Mouse (Mus musculus) forebrain, embryonic 11.5 days (tissue): ENCODE data around the gene Gbp2b. TPM values are rescaled to one million over a fixed set of nuclear protein-coding genes. Genes with fewer than 3 reads are reported as not detected.
"Not testable (repeated sequence)": the region's sequence is repeated elsewhere in the genome, so short reads cannot be mapped to it uniquely, and the experiment has no call there.

Experiments used
- ATAC-seq: fragments of 200-750 bp; cut with Nextera tagmentation; replicated peaks from 2 replicates; pipeline ENCODE4 v1.8.0; 2017; ENCODE audit warnings: moderate TSS enrichment; ENCODE audit not compliant: low FRiP score
- DNase-seq: peaks from one replicate; pipeline ENCODE4 v3.0.0-alpha.2; 2017; ENCODE audit warnings: low spot score
- H3K27ac ChIP-seq: fragments of 300-500 bp; sonication (generic); 2 replicates; pipeline ENCODE4 v1.5.1; 2014; ENCODE audit warnings: low read depth, low read length
- H3K27me3 ChIP-seq: fragments of 300-500 bp; sonication (generic); 2 replicates; pipeline ENCODE4 v1.6.1; 2014; ENCODE audit warnings: mild to moderate bottlenecking, low read length, mixed read lengths; ENCODE audit not compliant: control insufficient read depth, insufficient read depth
- H3K36me3 ChIP-seq: fragments of 300-500 bp; sonication (generic); 2 replicates; pipeline ENCODE4 v1.6.1; 2014; ENCODE audit warnings: mild to moderate bottlenecking, low read length, moderate library complexity, mixed read lengths; ENCODE audit not compliant: control insufficient read depth, insufficient read depth
- H3K4me1 ChIP-seq: fragments of 300-500 bp; sonication (generic); replicated peaks from 2 replicates; pipeline ENCODE4 v1.6.1; 2014; ENCODE audit warnings: low read length, mixed read lengths; ENCODE audit not compliant: control insufficient read depth, insufficient read depth
- H3K4me2 ChIP-seq: fragments of 300-500 bp; sonication (generic); 2 replicates; pipeline ENCODE4 v1.6.1; 2014; ENCODE audit warnings: low read depth, mild to moderate bottlenecking, low read length, moderate library complexity, mixed read lengths; ENCODE audit not compliant: severe bottlenecking
- H3K4me3 ChIP-seq: fragments of 300-500 bp; sonication (generic); 2 replicates; pipeline ENCODE4 v1.5.1; 2014; ENCODE audit warnings: low read depth, low read length
- H3K9ac ChIP-seq: fragments of 300-500 bp; sonication (generic); 2 replicates; pipeline ENCODE4 v1.6.1; 2014; ENCODE audit warnings: low read length
- H3K9me3 ChIP-seq: fragments of 300-500 bp; sonication (generic); 2 replicates; pipeline ENCODE4 v1.6.1; 2016; ENCODE audit warnings: low read length, mixed read lengths; ENCODE audit not compliant: control insufficient read depth
- whole genome bisulfite sequencing: fragments of 180-500 bp; shearing (Covaris S2); extraction: QIAGEN DNeasy Blood & Tissue Kit; methylation state at CpG from one replicate; pipeline ENCODE4 v1.1.7; 2014; 5-methylcytosine and 5-hydroxymethylcytosine counted together
- microRNA-seq: library from miRNA; unstranded; fragments of <30 nt; microRNA quantifications from one replicate; pipeline ENCODE4, GENCODE M21; 2016; ENCODE audit not compliant: insufficient number of aligned reads
- polyA plus RNA-seq: library from polyadenylated mRNA; unstranded; fragments of >200 nt; fragmentation: Nextera tagmentation; extraction: Ambion mirVana; gene quantifications from 2 replicates; pipeline ENCODE4 v1.2.1, GENCODE M21; 2014

Gbp2b gene
- polyA plus RNA-seq, 1 experiment from 2014 or later = not detected

DNA sequence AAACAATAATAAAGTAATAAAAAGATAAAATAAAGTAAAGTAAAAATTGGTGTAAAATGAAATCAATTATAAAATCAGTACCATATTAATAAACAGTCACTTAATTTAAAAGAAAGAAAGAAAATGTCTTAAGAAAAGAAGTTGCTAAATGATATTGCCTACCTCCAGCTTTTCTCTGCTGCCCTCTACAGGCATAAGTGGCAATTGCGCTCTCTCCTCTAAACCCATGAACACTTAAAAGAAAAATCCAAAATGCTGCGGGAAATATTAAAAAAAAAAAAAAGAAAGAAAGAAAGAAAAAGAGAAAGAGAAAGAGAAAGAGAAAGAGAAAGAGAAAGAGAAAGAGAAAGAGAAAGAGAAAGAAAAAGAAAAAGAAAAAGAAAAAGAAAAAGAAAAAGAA is 51.3 kb downstream of the Gbp2b start:
- peak; percentile 72 for DNase-seq
- H3K4me1 ChIP-seq, H3K4me3 ChIP-seq, H3K27me3 ChIP-seq, H3K4me2 ChIP-seq, H3K9ac ChIP-seq, H3K27ac ChIP-seq, H3K36me3 ChIP-seq, H3K9me3 ChIP-seq: not testable (repeated sequence)
- peak; percentile 42; the same call in 1 of the 2 replicates for ATAC-seq
- WGBS = 27% methylated on average over 2 of the region's 2 CpGs

- not testable (repeated sequence) for DNase-seq, H3K27me3 ChIP-seq, H3K4me2 ChIP-seq, H3K9ac ChIP-seq, H3K4me3 ChIP-seq, H3K9me3 ChIP-seq, H3K27ac ChIP-seq, H3K36me3 ChIP-seq, ATAC-seq, H3K4me1 ChIP-seq
- 70% methylated on average over 7 of the region's 7 CpGs for WGBS
Observed at GRCm38 (mm10) chr3:142647836-142648235, 53.2 kb downstream of the Gbp2b start.

- 32% methylated on average over 2 of the region's 2 CpGs for WGBS
- Histone ChIP-seq H3K4me3 (no peak overlapping the region), H3K4me2 (no peak overlapping the region), H3K4me1 (no peaks in the 10 kb centered on the region), H3K36me3 (no peaks in the 10 kb centered on the region), H3K9ac (no peak overlapping the region), H3K9me3 (no peaks in the 10 kb centered on the region), H3K27me3 (no peaks in the 10 kb centered on the region), H3K27ac (no peak overlapping the region)
- ATAC-seq = no peak
- no peak for DNase-seq
Observed at GRCm38 (mm10) chr3:142650205-142650604, 55.6 kb downstream of the Gbp2b start.

DNA sequence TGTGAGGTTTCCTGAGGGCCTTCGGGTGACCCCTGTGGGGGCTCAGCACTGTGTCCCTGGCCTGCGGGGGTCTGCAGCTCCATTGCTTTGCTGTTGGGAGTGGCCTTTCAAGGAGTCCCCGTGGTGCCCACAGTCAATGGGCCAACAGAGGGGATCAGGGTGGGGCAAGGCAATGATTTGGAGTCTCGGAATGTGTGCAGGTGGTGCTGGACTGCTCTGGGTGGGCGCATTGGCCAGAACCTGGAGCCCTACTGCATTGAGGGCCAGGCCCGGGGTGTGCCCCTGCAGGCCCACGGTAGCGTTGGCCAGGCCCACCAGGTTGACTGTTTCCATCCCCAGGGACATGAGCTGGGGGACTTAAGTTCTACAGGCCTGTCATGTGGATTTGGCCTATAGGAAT is 70.1 kb downstream of the Gbp2b start:
- no peak overlapping the region for H3K27ac ChIP-seq
- no peaks in the 10 kb centered on the region for H3K36me3 ChIP-seq
- no peak overlapping the region for H3K4me3 ChIP-seq
- no peak overlapping the region for H3K4me2 ChIP-seq
- no peaks in the 10 kb centered on the region for H3K27me3 ChIP-seq
- no peak overlapping the region for H3K9ac ChIP-seq
- no peak for ATAC-seq
- WGBS = 94% methylated on average over 8 of the region's 8 CpGs
- no peaks in the 10 kb centered on the region; the same call in 1 of the 2 replicates for H3K9me3 ChIP-seq
- no peak for DNase-seq
- no peaks in the 10 kb centered on the region for H3K4me1 ChIP-seq

Small RNA genes within 50 kb of the gene (microRNA-seq; reads per million reads assigned to microRNA genes)
- gene Mir6381 = not detected

Other genes starting within 250 kb of the Gbp2b start
- 16.0 and 18.0 TPM in 2 replicates for gene Pdlim5, start 199.2 kb upstream of the Gbp2b start, polyA plus RNA-seq
- not detected in 2 replicates for gene Gbp5, start 100.9 kb upstream of the Gbp2b start, polyA plus RNA-seq
- 0.80 and 1.0 TPM in 2 replicates for gene Gbp7, start 64.5 kb upstream of the Gbp2b start, polyA plus RNA-seq
- 0.40 TPM in 1 of 2 replicates, not detected in the other for gene Gbp3, start 34.8 kb upstream of the Gbp2b start, polyA plus RNA-seq
- gene Gbp2, start 25.8 kb downstream of the Gbp2b start, polyA plus RNA-seq = 0.16 TPM in 1 of 2 replicates, not detected in the other
- gene Kyat3, start 106.2 kb downstream of the Gbp2b start, polyA plus RNA-seq = 10.4 and 11.3 TPM in 2 replicates
- 94.1 and 94.7 TPM in 2 replicates for gene Gtf2b, start 170.2 kb downstream of the Gbp2b start, polyA plus RNA-seq